Mouse (Mus musculus) thymus, postnatal 4 days (tissue): ENCODE data around the gene Itpripl1.
A peak's percentile ranks its signal among the peaks of the same experiment; 100 is the strongest.
"Not testable (repeated sequence)": the region's sequence is repeated elsewhere in the genome, so short reads cannot be mapped to it uniquely, and the experiment has no call there.

Experiments used
- DNase-seq: peaks from one replicate; pipeline ENCODE4 v3.0.0; 2021

Itpripl1 gene

GRCm38 (mm10) chr2:127143158-127144063 is at the start of gene Itpripl1:
Gene Itpripl1, minus strand, starts transcription at chr2:127143442.
- DNase-seq = peak; percentile 79

GRCm38 (mm10) chr2:127189574-127189973 is 46.3 kb upstream of the Itpripl1 start:
- no peak for DNase-seq

DNA sequence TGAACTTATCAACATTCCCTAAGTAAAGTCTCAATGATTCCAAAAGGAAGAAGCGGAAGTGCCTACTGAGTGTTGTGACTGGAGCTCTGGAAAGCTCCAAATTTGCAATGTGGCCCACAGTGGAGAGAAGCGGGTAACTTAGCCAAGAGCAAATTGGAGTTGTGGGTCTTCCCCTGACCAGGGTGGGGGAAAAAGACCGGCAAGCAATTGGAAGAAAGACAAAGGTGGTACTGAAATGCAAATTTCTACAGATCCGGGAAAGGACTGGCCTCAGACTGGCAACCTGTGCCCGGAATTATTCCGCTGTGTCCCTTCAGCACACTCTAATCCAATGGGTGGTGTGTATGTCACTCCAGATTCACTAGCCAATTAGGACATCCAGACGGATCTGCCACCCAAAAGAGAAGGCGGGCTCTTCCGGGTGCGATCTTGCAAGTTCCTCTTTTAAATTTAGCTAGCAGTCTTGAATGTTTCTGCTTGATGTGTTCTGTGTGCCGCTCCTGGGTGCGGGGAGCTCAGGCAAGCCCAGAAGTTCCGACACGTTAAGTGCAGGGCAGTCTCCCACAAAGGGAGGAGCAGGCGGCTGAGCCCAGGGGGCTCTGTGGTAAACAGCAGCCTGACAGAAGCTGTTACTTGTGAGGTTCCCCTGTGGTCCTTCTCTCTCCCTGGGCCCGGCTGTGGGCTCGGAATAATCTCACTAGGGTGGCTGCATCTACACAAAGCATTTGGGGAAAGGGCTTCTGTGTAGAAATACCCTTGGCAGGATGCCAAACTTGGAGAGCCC is 39.5 kb upstream of the Itpripl1 start:
- DNase-seq = peak; percentile 75

- DNase-seq = peak; percentile 10
These were observed 23.0 kb upstream of the Itpripl1 start for GRCm38 (mm10) chr2:127166261-127166660.

GRCm38 (mm10) chr2:127165675-127166074 is 22.4 kb upstream of the Itpripl1 start:
- DNase-seq = no peak

DNA sequence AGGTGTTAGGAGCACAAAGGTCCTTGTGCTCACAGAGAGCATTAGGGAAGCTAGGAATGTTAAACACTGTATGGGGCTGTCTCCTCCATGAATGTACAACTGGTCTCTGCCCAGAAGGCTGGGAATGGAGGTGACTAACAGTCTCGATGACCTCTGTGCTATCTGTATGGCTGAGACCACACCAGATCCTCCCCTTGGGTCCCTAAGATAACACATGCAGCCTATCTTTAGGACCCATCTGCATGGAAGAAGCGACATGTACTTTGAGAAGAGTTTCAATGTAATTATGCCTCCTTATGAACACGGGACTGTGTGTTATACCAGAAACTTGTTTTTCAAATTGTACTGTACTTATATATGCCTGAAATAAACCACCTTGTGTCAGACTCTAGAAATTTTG is 2.5 kb upstream of the Itpripl1 start:
- DNase-seq = no peak

GRCm38 (mm10) chr2:127142577-127143157 is 575 bp downstream of the Itpripl1 start:
- peak; percentile 21 for DNase-seq

DNA sequence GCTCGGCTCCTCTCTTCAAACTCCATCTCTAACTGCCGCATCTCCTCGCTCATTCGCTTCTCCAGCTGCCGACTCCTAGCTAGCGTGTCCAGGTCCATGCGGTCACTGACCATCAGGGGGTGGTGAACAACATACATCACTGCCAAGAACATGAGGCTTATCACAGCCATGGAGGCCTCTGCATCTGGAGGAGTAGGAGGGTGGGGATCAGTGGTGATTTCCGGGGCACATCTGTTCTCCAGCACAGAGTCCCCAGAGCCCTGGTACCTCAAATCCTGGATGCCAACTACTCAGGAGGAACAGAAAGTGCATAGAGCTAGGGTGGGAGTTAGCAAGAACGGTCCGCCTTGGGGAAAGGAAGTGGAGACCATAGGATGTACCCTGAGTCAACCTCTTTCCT is 1.2 kb downstream of the Itpripl1 start:
- no peak for DNase-seq

GRCm38 (mm10) chr2:127140011-127140410 is 3.2 kb downstream of the Itpripl1 start:
- no peak for DNase-seq

DNA sequence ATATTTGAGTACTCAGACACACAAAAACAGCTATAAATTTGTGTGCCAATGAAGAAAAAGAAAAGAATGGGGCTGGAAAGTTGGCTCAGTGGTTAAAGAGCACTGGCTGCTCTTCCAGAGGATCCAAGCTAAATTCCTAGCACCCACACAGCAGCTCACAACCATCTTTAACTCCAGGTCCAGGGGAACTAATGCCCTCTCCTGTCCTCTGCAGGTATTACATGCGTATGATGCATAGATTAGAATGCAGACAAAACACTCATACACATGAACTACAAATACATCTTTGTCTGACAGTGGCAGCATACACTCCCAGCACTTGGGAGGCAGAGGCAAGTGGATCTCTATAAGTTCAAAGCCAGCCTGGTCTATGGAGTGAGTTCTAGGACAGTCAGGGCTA is 3.6 kb downstream of the Itpripl1 start:
- no peak for DNase-seq

DNA sequence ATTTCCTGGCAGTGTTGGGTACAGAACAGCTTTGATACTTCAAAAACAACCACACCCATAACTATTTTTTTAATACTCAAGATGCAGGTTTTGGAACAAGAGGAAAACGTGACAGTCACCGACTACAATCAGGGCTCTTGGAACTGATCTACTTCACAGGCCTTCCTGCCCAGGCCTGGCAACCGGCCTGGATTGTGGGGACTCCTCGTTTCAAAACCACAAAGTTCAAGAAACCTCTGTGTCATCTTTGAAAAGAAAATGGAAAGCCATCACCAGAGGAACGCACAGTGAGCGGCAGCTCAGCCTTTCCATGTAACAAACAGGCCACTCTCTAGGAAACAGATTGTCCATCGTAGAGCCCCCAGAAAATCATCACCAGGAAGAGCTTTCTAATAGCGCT is 4.1 kb downstream of the Itpripl1 start:
- no peak for DNase-seq

DNA sequence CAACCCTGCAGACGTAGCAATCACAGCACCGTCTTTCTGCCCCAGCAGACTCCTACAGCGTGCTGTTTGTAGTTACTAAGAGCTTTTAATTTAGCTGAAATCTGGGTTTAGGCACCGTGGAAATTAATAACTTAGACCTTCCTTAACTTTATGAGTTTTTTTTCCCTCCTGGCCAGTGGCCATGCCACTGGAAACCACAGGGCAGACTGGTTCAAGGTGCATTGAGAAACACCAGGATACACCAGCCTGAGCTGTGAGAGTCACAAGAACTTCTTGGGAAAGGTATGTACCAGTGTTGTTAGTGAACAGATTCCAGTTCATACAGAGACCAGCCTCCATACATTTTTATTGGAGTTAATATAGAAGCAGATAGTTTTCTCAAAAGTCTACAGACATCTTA is 4.8 kb downstream of the Itpripl1 start:
- no peak for DNase-seq

GRCm38 (mm10) chr2:127137838-127138420 is 5.3 kb downstream of the Itpripl1 start:
- no peak for DNase-seq

DNA sequence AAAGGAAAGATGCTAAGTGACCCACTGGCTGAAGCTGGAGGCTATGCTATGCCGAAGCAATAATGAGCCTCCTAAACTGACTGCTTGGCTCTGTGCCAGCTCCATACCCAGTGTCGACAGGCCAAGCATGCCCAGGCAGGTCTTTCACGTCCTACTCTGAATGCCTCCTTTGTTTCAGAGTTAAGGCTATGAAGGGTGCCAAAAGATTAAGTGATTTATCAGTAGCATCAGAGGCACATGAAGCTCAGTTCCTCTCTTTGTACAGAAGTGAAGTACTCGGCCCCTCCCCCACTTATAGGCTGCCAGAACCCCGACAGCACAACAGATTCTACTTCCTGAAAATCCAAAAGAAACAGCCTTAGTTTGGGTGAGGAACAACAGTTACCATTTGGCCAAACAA is 6.3 kb downstream of the Itpripl1 start:
- DNase-seq = peak; percentile 30

DNA sequence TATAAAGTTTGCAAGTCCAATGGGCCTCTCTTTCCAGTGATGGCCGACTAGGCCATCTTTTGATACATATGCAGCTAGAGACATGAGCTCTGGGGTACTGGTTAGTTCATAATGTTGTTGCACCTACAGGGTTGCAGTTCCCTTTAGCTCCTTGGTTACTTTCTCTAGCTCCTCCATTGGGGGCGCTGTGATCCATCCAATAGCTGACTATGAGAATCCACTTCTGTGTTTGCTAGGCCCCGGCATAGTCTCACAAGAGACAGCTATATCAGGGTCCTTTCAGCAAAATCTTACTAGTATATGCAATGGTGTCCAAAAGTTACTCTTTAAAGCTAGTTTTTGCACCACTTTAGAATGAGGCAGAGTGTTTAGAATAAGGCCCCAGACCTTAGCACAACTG is 8.0 kb downstream of the Itpripl1 start:
- not testable (repeated sequence) for DNase-seq

DNA sequence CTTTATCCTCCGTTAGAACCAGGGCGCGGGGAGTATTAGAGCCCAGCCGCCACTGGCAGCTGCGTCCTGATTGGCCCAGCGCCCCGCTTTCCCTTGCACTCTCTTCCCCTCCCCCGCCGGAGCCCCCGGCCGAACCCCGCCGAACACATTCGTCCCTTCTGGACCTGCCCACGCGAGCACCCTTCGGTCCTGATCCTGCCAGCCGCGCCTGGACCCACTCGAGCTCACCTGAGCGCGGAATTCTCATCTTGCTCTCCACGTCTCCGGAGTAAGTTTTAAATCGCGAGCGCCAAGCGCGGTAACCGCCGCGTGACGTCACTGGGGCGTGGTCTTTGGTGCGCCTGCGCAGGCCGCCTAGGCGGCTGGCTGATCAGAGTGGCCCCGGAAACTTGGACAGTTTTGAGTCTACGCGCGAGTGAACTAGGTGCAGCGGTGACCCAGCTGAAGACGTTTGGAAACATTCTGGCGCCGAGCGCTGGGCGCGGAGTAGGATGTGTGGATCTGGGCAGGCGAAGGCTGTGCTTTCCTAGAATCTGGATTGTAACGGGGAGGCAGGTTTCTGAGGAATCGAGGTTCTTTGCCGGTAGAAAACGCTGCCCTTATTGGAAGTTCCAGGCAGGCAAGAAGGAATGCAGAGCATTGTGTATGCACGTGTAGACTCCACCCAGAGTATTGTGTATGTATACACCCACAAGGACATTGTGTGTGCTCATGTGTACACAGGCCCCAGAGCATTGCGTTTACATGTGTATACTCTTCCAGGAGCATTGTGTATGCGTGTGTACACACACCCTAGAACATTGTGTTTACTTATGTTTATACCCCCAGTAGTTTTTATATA is 9.4 kb downstream of the Itpripl1 start, which contains the start of gene Ncaph:
Gene Ncaph (minus strand): TSS at position 334 of the 841 bp plus-strand sequence.
- DNase-seq = peak; percentile 99

GRCm38 (mm10) chr2:127131353-127131752 is 11.9 kb downstream of the Itpripl1 start:
- DNase-seq = no peak

DNA sequence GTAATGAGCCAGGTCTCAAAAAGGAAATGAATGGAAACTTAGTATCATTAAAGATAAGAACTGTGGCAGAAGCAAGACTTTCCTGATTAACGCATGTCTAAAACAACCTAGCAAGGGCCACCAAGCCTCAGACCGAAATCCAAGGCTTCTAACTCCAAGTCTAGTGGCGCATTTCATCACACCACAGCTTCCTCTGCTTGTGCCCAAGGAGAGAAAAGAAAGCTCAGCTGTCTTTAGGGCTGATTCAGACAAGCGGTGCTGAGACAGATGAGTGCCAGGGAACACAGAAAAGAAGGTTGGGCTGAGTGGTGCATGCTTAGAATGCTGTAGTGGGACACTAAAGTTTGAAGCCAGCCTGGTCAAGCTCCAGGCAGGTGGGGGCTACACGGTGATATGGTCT is 14.3 kb downstream of the Itpripl1 start:
- no peak for DNase-seq

DNA sequence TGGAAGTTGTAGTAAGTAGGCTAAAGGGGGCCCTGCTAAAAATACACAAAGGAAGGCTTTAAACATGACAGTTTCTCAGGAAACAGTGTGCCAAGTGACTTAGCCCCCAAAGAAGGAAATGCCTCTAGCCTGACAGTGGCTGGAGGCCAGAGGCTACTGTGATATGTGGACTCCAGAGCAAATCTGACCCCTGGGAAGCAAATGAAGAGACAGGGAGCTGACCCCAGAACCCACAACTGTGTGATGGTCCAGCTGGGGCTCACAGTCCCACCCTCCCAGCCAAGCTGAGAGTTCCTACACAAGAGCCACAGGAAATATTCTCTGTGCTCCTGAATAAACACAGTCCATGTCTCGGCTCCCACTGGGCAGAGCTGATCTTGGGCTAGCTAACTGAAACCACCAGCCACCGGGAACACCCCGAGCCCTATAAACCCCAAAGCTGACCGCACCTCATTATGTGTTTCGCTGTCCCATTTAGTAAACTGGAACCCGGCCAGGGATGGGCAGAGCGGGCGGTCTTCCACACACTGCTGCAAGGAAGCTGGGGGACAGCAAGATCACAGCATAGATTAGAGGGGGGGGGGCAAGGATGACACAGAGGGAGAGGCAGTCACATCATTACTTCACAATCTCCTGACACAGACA is 21.5 kb downstream of the Itpripl1 start:
- no peak for DNase-seq

GRCm38 (mm10) chr2:127108986-127109385 is 34.3 kb downstream of the Itpripl1 start:
- no peak for DNase-seq

- no peak for DNase-seq
These were observed 51.2 kb downstream of the Itpripl1 start for GRCm38 (mm10) chr2:127092000-127092399.

DNA sequence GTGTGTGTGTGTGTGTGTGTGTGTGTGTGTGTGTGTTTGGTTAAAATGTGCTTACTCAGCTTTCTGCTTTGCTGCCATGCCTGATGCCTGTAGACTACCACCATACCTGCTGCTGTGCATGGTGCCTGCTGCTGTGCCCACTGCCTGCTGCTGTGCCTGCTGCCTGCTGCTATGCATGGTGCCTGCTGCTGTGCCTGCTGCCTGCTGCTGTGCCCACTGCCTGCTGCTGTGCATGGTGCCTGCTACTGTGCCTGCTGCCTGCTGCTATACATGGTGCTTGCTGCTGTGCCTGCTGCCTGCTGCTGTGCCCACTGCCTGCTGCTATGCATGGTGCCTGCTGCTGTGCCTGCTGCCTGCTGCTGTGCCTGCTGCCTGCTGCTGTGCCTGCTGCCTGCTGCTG is 53.1 kb downstream of the Itpripl1 start:
- DNase-seq = not testable (repeated sequence)
